Mouse (Mus musculus): ENCODE results near the gene Rhou. TPM values are rescaled to one million over a fixed set of nuclear protein-coding genes. Genes with fewer than 3 reads are reported as not detected.
"Not testable (repeated sequence)": the region's sequence is repeated elsewhere in the genome, so short reads cannot be mapped to it uniquely, and the experiment has no call there.

Gene Rhou
- polyA plus RNA-seq, 1 experiment from 2014 or later, result 8.3 TPM

DNA sequence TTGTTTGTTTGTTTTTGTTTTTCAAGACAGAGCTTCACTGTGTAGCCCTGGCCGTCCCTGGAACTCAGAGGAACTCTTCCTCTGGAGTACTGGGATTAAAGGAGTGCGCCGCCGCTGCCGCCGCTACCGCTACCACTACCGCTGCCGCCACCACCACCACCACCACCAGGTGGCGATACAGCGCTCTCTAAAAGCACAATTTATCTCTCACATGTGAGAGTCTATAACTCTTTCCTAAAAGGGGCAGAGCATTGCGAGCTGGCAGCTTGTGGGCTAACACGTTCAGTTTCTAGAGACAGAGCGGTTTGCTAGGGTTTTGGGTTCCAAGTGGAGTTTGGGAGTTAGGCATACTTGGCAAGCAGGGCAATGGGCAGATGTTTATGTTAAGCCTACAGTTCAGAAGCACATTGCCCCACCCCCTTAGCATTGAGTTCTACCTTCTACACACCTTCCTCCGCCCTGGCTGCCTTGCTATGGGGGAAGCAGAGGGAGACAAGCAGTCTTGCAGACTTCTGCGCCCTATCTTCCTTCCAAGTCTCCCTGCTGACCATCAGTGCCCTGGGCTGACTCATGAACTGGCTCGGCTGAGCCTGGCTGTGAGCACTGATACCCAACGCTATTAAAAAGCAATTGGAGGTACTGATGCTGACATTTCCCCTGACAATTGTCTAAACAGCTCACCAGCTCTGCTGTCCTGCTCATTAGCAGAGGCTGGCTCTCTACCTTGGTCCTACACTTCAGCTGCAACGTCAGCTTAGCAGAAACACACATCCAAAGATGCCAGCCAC lies 24.6 kb upstream of the Rhou start:
- DNase-seq (ENCODE audit: low spot score) (peak; percentile 97), ATAC-seq (replicated peaks; ENCODE audit: low FRiP score, low TSS enrichment, low read depth) (0 out of 2 replicates have a peak, but pooled peaks have one; percentile 36)
- Histone ChIP-seq H3K4me3 (ENCODE audit: low read depth, low read length) (peak overlapping the region; percentile 27), H3K4me2 (ENCODE audit: low read length) (peak overlapping the region; percentile 50), H3K9ac (ENCODE audit: low read length) (no peak overlapping the region; the same call in 1 of the 2 replicates), H3K4me1 (replicated peaks; ENCODE audit: control insufficient read depth, insufficient read depth, low read length) (peaks cover 17% of the 10 kb centered on the region), H3K36me3 (ENCODE audit: control insufficient read depth, insufficient read depth, low read length) (no peaks in the 10 kb centered on the region), H3K27me3 (replicated peaks; ENCODE audit: control insufficient read depth, insufficient read depth, low read length) (peaks cover 11% of the 10 kb centered on the region), H3K9me3 (ENCODE audit: control insufficient read depth, low read length) (no peaks in the 10 kb centered on the region), H3K27ac (ENCODE audit: low read depth) (no peak overlapping the region)
- WGBS, result 8% methylated on average over 19 of the region's 19 CpGs

DNA sequence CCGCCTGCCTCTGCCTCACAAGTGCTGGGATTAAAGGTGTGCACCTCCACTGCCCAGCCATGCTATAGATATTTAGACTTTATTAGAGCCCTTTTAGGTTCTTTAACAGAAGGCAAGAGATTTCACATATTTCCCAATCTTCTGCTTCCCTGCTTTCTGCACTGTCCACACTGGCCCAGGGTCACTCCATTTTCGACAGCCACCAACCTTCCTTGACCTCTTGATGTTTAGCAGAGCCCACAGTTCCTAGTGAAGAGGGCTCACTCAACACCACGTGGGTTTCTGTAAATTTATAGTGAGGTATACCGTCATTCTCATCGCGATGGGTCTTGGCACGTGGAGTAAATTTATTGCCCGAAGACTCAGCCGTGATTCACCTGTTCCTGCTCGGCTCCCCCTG lies 23.7 kb upstream of the Rhou start:
- peaks cover 2% of the 10 kb centered on the region; the same call in 1 of the 2 replicates for H3K27me3 ChIP-seq (replicated peaks; ENCODE audit: control insufficient read depth, insufficient read depth, low read length)
- peak overlapping the region; percentile 45 for H3K4me2 ChIP-seq (ENCODE audit: low read length)
- no peak overlapping the region for H3K4me3 ChIP-seq (ENCODE audit: low read depth, low read length)
- no peaks in the 10 kb centered on the region for H3K9me3 ChIP-seq (ENCODE audit: control insufficient read depth, low read length)
- 0 out of 2 replicates have a peak, but pooled peaks have one; percentile 29 for ATAC-seq (replicated peaks; ENCODE audit: low FRiP score, low TSS enrichment, low read depth)
- 28% methylated on average over 10 of the region's 10 CpGs for WGBS
- no peaks in the 10 kb centered on the region for H3K36me3 ChIP-seq (ENCODE audit: control insufficient read depth, insufficient read depth, low read length)
- DNase-seq (ENCODE audit: low spot score), result no peak
- no peak overlapping the region for H3K9ac ChIP-seq (ENCODE audit: low read length)
- H3K27ac ChIP-seq (ENCODE audit: low read depth), result no peak overlapping the region
- H3K4me1 ChIP-seq (replicated peaks; ENCODE audit: control insufficient read depth, insufficient read depth, low read length), result peaks cover 20% of the 10 kb centered on the region

- H3K4me2 ChIP-seq (ENCODE audit: low read length), result peak overlapping the region; percentile 45
- peak; percentile 76 for DNase-seq (ENCODE audit: low spot score)
- no peaks in the 10 kb centered on the region for H3K36me3 ChIP-seq (ENCODE audit: control insufficient read depth, insufficient read depth, low read length)
- H3K9me3 ChIP-seq (ENCODE audit: control insufficient read depth, low read length), result no peaks in the 10 kb centered on the region
- H3K27ac ChIP-seq (ENCODE audit: low read depth), result no peak overlapping the region
- peak overlapping the region; percentile 20 for H3K4me3 ChIP-seq (ENCODE audit: low read depth, low read length)
- H3K4me1 ChIP-seq (replicated peaks; ENCODE audit: control insufficient read depth, insufficient read depth, low read length), result peaks cover 20% of the 10 kb centered on the region
- 0 out of 2 replicates have a peak, but pooled peaks have one; percentile 22 for ATAC-seq (replicated peaks; ENCODE audit: low FRiP score, low TSS enrichment, low read depth)
- 24% methylated on average over 12 of the region's 12 CpGs for WGBS
- H3K27me3 ChIP-seq (replicated peaks; ENCODE audit: control insufficient read depth, insufficient read depth, low read length), result no peaks in the 10 kb centered on the region
- 0 out of 2 replicates have a peak overlapping the region, but pooled peaks have one; percentile 13 for H3K9ac ChIP-seq (ENCODE audit: low read length)
These were observed 22.9 kb upstream of the Rhou start for GRCm38 (mm10) chr8:123630841-123631251.

DNA sequence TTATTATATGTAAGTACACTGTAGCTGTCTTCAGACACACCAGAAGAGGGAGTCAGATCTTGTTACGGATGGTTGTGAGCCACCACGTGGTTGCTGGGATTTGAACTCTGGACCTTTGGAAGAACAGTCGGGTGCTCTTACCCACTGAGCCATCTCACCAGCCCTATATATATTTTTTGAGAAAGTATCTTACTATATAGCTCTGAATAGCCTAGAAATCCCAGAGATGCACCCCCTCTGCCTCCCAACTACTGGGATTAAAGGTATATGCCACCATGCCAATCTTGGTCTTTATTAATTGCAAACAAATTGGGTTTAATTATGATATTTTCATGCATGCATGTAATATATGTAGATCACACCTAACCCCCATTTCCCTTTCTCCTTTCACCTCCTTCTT lies 22.0 kb upstream of the Rhou start:
- ATAC-seq (replicated peaks; ENCODE audit: low FRiP score, low TSS enrichment, low read depth); H3K27ac ChIP-seq (ENCODE audit: low read depth); DNase-seq (ENCODE audit: low spot score); H3K4me3 ChIP-seq (ENCODE audit: low read depth, low read length); H3K4me2 ChIP-seq (ENCODE audit: low read length); H3K27me3 ChIP-seq (replicated peaks; ENCODE audit: control insufficient read depth, insufficient read depth, low read length); H3K36me3 ChIP-seq (ENCODE audit: control insufficient read depth, insufficient read depth, low read length); H3K9ac ChIP-seq (ENCODE audit: low read length); H3K9me3 ChIP-seq (ENCODE audit: control insufficient read depth, low read length): not testable (repeated sequence)
- H3K4me1 ChIP-seq (replicated peaks; ENCODE audit: control insufficient read depth, insufficient read depth, low read length), result peaks cover 20% of the 10 kb centered on the region
- 74% methylated on average over 3 of the region's 3 CpGs for WGBS

DNA sequence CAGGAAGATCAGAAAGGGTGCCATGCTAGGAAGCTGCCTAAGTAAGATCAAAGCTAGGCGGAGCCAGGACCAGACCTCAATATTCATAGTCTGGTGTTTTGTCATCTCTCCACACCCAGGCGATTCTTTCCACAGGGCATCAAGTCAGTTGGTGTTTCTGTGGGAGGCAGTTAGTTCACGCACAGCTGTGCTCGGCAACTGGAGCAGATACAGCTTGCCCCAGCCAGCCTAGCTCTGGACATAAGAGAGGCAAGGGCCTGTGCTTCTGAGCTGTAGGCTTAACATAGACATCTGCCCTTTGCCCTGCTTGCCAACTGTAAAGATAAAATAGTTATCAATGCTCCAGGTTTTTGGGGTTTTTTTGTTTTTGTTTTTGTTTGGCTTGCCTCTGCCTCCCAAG lies 21.5 kb upstream of the Rhou start:
- Histone ChIP-seq H3K27ac (ENCODE audit: low read depth) (no peak overlapping the region), H3K9ac (ENCODE audit: low read length) (no peak overlapping the region), H3K4me1 (replicated peaks; ENCODE audit: control insufficient read depth, insufficient read depth, low read length) (peaks cover 20% of the 10 kb centered on the region), H3K36me3 (ENCODE audit: control insufficient read depth, insufficient read depth, low read length) (no peaks in the 10 kb centered on the region), H3K4me3 (ENCODE audit: low read depth, low read length) (no peak overlapping the region), H3K9me3 (ENCODE audit: control insufficient read depth, low read length) (no peaks in the 10 kb centered on the region), H3K4me2 (ENCODE audit: low read length) (no peak overlapping the region), H3K27me3 (replicated peaks; ENCODE audit: control insufficient read depth, insufficient read depth, low read length) (no peaks in the 10 kb centered on the region)
- no peak for ATAC-seq (replicated peaks; ENCODE audit: low FRiP score, low TSS enrichment, low read depth)
- WGBS, result 71% methylated on average over 4 of the region's 4 CpGs
- no peak for DNase-seq (ENCODE audit: low spot score)

- Histone ChIP-seq H3K36me3 (ENCODE audit: control insufficient read depth, insufficient read depth, low read length) (no peaks in the 10 kb centered on the region), H3K9ac (ENCODE audit: low read length) (no peak overlapping the region), H3K27ac (ENCODE audit: low read depth) (no peak overlapping the region), H3K4me2 (ENCODE audit: low read length) (no peak overlapping the region), H3K4me3 (ENCODE audit: low read depth, low read length) (no peak overlapping the region), H3K27me3 (replicated peaks; ENCODE audit: control insufficient read depth, insufficient read depth, low read length) (no peaks in the 10 kb centered on the region), H3K9me3 (ENCODE audit: control insufficient read depth, low read length) (no peaks in the 10 kb centered on the region), H3K4me1 (replicated peaks; ENCODE audit: control insufficient read depth, insufficient read depth, low read length) (peaks cover 20% of the 10 kb centered on the region)
- DNase-seq (ENCODE audit: low spot score) (no peak), ATAC-seq (replicated peaks; ENCODE audit: low FRiP score, low TSS enrichment, low read depth) (no peak)
- WGBS, result 59% methylated on average over 7 of the region's 7 CpGs
These were observed 19.9 kb upstream of the Rhou start for GRCm38 (mm10) chr8:123633801-123634200.

- Histone ChIP-seq H3K4me1 (replicated peaks; ENCODE audit: control insufficient read depth, insufficient read depth, low read length) (peaks cover 14% of the 10 kb centered on the region), H3K4me2 (ENCODE audit: low read length) (no peak overlapping the region), H3K9me3 (ENCODE audit: control insufficient read depth, low read length) (no peaks in the 10 kb centered on the region), H3K36me3 (ENCODE audit: control insufficient read depth, insufficient read depth, low read length) (no peaks in the 10 kb centered on the region), H3K4me3 (ENCODE audit: low read depth, low read length) (no peak overlapping the region), H3K27me3 (replicated peaks; ENCODE audit: control insufficient read depth, insufficient read depth, low read length) (no peaks in the 10 kb centered on the region), H3K27ac (ENCODE audit: low read depth) (no peak overlapping the region), H3K9ac (ENCODE audit: low read length) (no peak overlapping the region)
- ATAC-seq (replicated peaks; ENCODE audit: low FRiP score, low TSS enrichment, low read depth), result no peak
- no peak for DNase-seq (ENCODE audit: low spot score)
- 23% methylated on average over 3 of the region's 3 CpGs for WGBS
These were observed 19.2 kb upstream of the Rhou start for GRCm38 (mm10) chr8:123634395-123635131.

DNA sequence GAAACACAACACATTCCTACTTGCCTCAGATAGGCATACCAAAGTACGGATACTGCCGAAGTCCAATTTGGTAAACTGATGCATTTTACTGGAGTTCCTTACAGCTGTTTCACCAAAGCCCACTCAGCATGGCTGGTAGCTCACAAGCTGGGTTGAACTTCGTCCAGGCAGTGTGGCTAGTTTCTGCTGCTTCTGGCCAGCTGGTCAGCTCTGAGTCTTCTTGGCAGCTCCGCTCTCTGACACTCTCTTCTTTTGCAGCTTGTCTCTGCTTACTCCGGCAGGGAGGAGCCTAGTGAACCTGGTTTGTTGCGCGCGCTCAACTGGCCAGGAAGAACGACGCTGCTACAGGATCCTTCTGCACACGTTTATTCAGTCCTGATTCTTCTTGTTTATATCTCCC lies 18.1 kb upstream of the Rhou start:
- Histone ChIP-seq H3K4me1 (replicated peaks; ENCODE audit: control insufficient read depth, insufficient read depth, low read length) (peaks cover 8% of the 10 kb centered on the region), H3K4me3 (ENCODE audit: low read depth, low read length) (no peak overlapping the region), H3K9me3 (ENCODE audit: control insufficient read depth, low read length) (no peaks in the 10 kb centered on the region), H3K27me3 (replicated peaks; ENCODE audit: control insufficient read depth, insufficient read depth, low read length) (no peaks in the 10 kb centered on the region), H3K27ac (ENCODE audit: low read depth) (no peak overlapping the region), H3K9ac (ENCODE audit: low read length) (no peak overlapping the region), H3K4me2 (ENCODE audit: low read length) (no peak overlapping the region), H3K36me3 (ENCODE audit: control insufficient read depth, insufficient read depth, low read length) (no peaks in the 10 kb centered on the region)
- ATAC-seq (replicated peaks; ENCODE audit: low FRiP score, low TSS enrichment, low read depth), result no peak
- WGBS, result 71% methylated on average over 11 of the region's 11 CpGs
- no peak for DNase-seq (ENCODE audit: low spot score)
